Comparison of ENCODE assay signal across 8 mouse cellular contexts in the genomic region with DNA sequence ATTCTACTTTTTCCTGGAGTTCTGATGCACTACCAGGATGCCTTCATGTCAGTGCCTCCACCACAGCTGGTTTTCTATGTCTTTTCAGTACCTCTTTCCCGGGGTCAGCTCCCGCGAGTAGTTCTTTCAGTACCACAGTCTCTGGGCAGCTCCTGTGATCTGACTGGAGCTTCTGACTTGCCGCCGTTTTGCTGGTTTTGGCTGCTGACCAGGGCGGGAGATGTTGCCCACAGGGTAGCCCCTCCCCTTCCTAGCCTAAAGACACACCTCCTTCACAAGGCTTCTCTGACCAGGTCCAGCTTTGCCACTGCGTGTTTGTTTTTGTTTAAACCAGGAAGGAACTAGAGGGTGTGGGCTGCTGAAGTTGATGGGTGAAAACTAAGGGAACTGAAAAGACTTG. TPM values are rescaled to one million over a fixed set of nuclear protein-coding genes. Genes with fewer than 3 reads are reported as not detected.
DNase-seq lines count a peak whose midpoint lies in the region; ATAC-seq and TF ChIP-seq lines count a peak whose summit lies in the region.

Gene Neurod4, minus strand, starts transcription at position 175 of the 400 bp plus-strand sequence.

- no peak for DNase-seq in heart, adult 2 months
- peak; percentile 16 to 21 for DNase-seq in adrenal gland, postnatal 4 days (ENCODE audit: low spot score in 2 of 2)
- peak; percentile 66 for DNase-seq in hindbrain, embryonic 10.5 days (ENCODE audit: low spot score)
- no peak for DNase-seq in liver, embryonic 14.5 days (ENCODE audit: low read depth in 3 of 3, low spot score in 3 of 3)
- DNase-seq in retina, embryonic 14.5 days (ENCODE audit: low spot score) = peak; percentile 60
- DNase-seq in frontal cortex, postnatal 10 days (ENCODE audit: low spot score in 2 of 2) = no peak
- DNase-seq in cerebellum, adult 18-20 months = no peak

- under 1% methylated on average over 7 of the region's 7 CpGs for WGBS in heart, embryonic 16.5 days
- 2% methylated on average over 7 of the region's 7 CpGs for WGBS in heart, adult 2 months
- under 1% methylated on average over 7 of the region's 7 CpGs for WGBS in hindbrain, embryonic 10.5 days
- 3% methylated on average over 7 of the region's 7 CpGs for WGBS in liver, embryonic 14.5 days (ENCODE audit: insufficient replicate concordance)

- no peak within 1 kb of the TSS for H3K9ac ChIP-seq in heart, embryonic 16.5 days (ENCODE audit: low read length)
- no peak within 1 kb of the TSS for H3K9ac ChIP-seq in heart, adult 2 months (ENCODE audit: low read depth, low read length)
- no peak within 1 kb of the TSS for H3K9ac ChIP-seq in liver, embryonic 14.5 days (replicated peaks)

- intact Hi-C loops in heart, adult 2 months (cut with DNase I) = no loop called here

- no peaks in the 10 kb centered on the region for H3K27me3 ChIP-seq in heart, embryonic 16.5 days (ENCODE audit: control insufficient read depth, insufficient read depth, low read length)
- no peaks in the 10 kb centered on the region for H3K27me3 ChIP-seq in heart, adult 2 months (ENCODE audit: control insufficient read depth, insufficient read depth, low read length)
- H3K27me3 ChIP-seq in hindbrain, embryonic 10.5 days (ENCODE audit: insufficient read depth, poor library complexity, severe bottlenecking) = no peaks in the 10 kb centered on the region
- no peaks in the 10 kb centered on the region for H3K27me3 ChIP-seq in liver, embryonic 14.5 days (ENCODE audit: control insufficient read depth, insufficient read depth, low read length)

- H3K27ac ChIP-seq in heart, embryonic 16.5 days (ENCODE audit: low read length) = no peak within 1 kb of the TSS
- H3K27ac ChIP-seq in heart, adult 2 months = no peak within 1 kb of the TSS
- peak within 1 kb of the TSS; percentile 40; the same call in 1 of the 2 replicates for H3K27ac ChIP-seq in hindbrain, embryonic 10.5 days
- no peak within 1 kb of the TSS for H3K27ac ChIP-seq in liver, embryonic 14.5 days

- no peak for TF ChIP-seq POLR2A in heart, adult 2 months (IDR thresholded peaks at IDR 0.05; ENCODE audit: insufficient read depth, low read depth, low read length)

- no peak for TF ChIP-seq EP300 in heart, adult 2 months (IDR thresholded peaks at IDR 0.05; ENCODE audit: insufficient read depth, low read depth, low read length)
- no peak for TF ChIP-seq EP300 in liver, embryonic 14.5 days (IDR thresholded peaks at IDR 0.05; ENCODE audit: low read depth)

- H3K4me3 ChIP-seq in heart, embryonic 16.5 days (ENCODE audit: low read length) = no peak within 1 kb of the TSS
- H3K4me3 ChIP-seq in heart, adult 2 months = no peak within 1 kb of the TSS
- H3K4me3 ChIP-seq in hindbrain, embryonic 10.5 days = peak within 1 kb of the TSS; percentile 43
- H3K4me3 ChIP-seq in liver, embryonic 14.5 days (ENCODE audit: insufficient read depth in 1 of 2, low read depth in 2 of 2, low read length in 2 of 2) = no peak within 1 kb of the TSS

- H3K79me2 ChIP-seq in heart, adult 2 months (replicated peaks; ENCODE audit: control insufficient read depth, insufficient read depth, low read length) = no peaks in the 10 kb centered on the region

- ATAC-seq in heart, embryonic 16.5 days (replicated peaks; ENCODE audit: extremely low read depth, insufficient read depth, low FRiP score) = peak; percentile 67
- ATAC-seq in liver, embryonic 14.5 days (ENCODE audit: insufficient read depth) = peak; percentile 33; the same call in 1 of the 2 replicates

- H3K4me2 ChIP-seq in heart, embryonic 16.5 days (ENCODE audit: low read depth, low read length) = no peak within 1 kb of the TSS
- H3K4me2 ChIP-seq in liver, embryonic 14.5 days (ENCODE audit: low read depth) = no peak within 1 kb of the TSS

- no peaks in the 10 kb centered on the region for H3K36me3 ChIP-seq in heart, embryonic 16.5 days (ENCODE audit: control insufficient read depth, insufficient read depth)
- no peaks in the 10 kb centered on the region for H3K36me3 ChIP-seq in heart, adult 2 months (ENCODE audit: control insufficient read depth, insufficient read depth, low read length)
- no peaks in the 10 kb centered on the region for H3K36me3 ChIP-seq in hindbrain, embryonic 10.5 days
- no peaks in the 10 kb centered on the region for H3K36me3 ChIP-seq in liver, embryonic 14.5 days (replicated peaks; ENCODE audit: control insufficient read depth, insufficient read depth, low read depth)

- no peak for TF ChIP-seq CTCF in heart, adult 2 months (IDR thresholded peaks at IDR 0.05)
- no peak for TF ChIP-seq CTCF in liver, embryonic 14.5 days (IDR thresholded peaks at IDR 0.05; ENCODE audit: low read depth)

- H3K9me3 ChIP-seq in heart, embryonic 16.5 days (replicated peaks; ENCODE audit: control insufficient read depth, low read length) = no peaks in the 10 kb centered on the region
- H3K9me3 ChIP-seq in hindbrain, embryonic 10.5 days = no peaks in the 10 kb centered on the region
- no peaks in the 10 kb centered on the region for H3K9me3 ChIP-seq in liver, embryonic 14.5 days (ENCODE audit: control insufficient read depth, low read length)

- H3K4me1 ChIP-seq in heart, embryonic 16.5 days (ENCODE audit: control insufficient read depth, insufficient read depth, low read length) = no peaks in the 10 kb centered on the region
- H3K4me1 ChIP-seq in heart, adult 2 months (ENCODE audit: control insufficient read depth, insufficient read depth, low read length) = no peaks in the 10 kb centered on the region
- peaks cover 20% of the 10 kb centered on the region for H3K4me1 ChIP-seq in hindbrain, embryonic 10.5 days (replicated peaks)
- no peaks in the 10 kb centered on the region for H3K4me1 ChIP-seq in liver, embryonic 14.5 days (replicated peaks; ENCODE audit: control insufficient read depth in 2 of 2, insufficient read depth in 2 of 2, low read length in 1 of 2)

RNA-seq across cellular contexts. Expression of gene Neurod4, which starts in this region (rescaled TPM):
- polyA plus RNA-seq in heart, embryonic 16.5 days (2015; fragmentation: Nextera tagmentation; extraction: Ambion mirVana) = not detected in 2 replicates
- total RNA-seq in heart, adult 2 months (2021) = not detected
- polyA plus RNA-seq in heart, adult 2 months (2012; rRNA removed) = not detected in 2 replicates
- under 1 TPM; 0.25 to 0.51 TPM for total RNA-seq in adrenal gland, postnatal 4 days (2021)
- polyA plus RNA-seq in hindbrain, embryonic 10.5 days (2016; fragmentation: Nextera tagmentation; extraction: Ambion mirVana) = 14.0 and 23.1 TPM in 2 replicates
- polyA plus RNA-seq in liver, embryonic 14.5 days (2012; rRNA removed) = not detected in 2 replicates
- not detected in 2 replicates for polyA plus RNA-seq in liver, embryonic 14.5 days (2014; fragmentation: Nextera tagmentation; extraction: Ambion mirVana)

Comparison
In these comparisons a context has a peak if more than half of its experiments do, and no peak if none do; other contexts are left out.
1. RNA of gene Neurod4 (polyA plus RNA-seq): 14.0 to 23.1 TPM in hindbrain, embryonic 10.5 days; not detected in heart, embryonic 16.5 days, not detected in heart, adult 2 months and not detected in liver, embryonic 14.5 days; every median in the first group is over 10 times any median in the second.
2. Peak in ATAC-seq in heart, embryonic 16.5 days; RNA of the gene not detected or under 1 TPM.
3. Peak in DNase-seq in adrenal gland, postnatal 4 days; RNA of the gene not detected or under 1 TPM.
4. Peak in ATAC-seq in liver, embryonic 14.5 days; RNA of the gene not detected or under 1 TPM.
5. DNase-seq: peak in hindbrain, embryonic 10.5 days (single experiment) and retina, embryonic 14.5 days (single experiment); none in heart, adult 2 months (0 of 2), liver, embryonic 14.5 days (0 of 3), frontal cortex, postnatal 10 days (0 of 2) and cerebellum, adult 18-20 months (0 of 2).